Mouse (Mus musculus) forebrain, embryonic 13.5 days (tissue): ENCODE measurements around the gene Crb3. TPM values are rescaled to one million over a fixed set of nuclear protein-coding genes. Genes with fewer than 3 reads are reported as not detected.
"Not testable (repeated sequence)": the region's sequence is repeated elsewhere in the genome, so short reads cannot be mapped to it uniquely, and the experiment has no call there.

Source experiments
- ATAC-seq: fragments of 200-750 bp; cut with Nextera tagmentation; 2 replicates; pipeline ENCODE4 v1.8.0; 2017
- H3K27ac ChIP-seq: fragments of 300-500 bp; sonication (generic); 2 replicates; pipeline ENCODE4 v1.5.1; 2015; ENCODE audit warnings: inconsistent platforms, mild to moderate bottlenecking, moderate library complexity
- H3K27me3 ChIP-seq: fragments of 300-500 bp; sonication (generic); 2 replicates; pipeline ENCODE4 v1.6.1; 2015; ENCODE audit warnings: mild to moderate bottlenecking, inconsistent platforms
- H3K36me3 ChIP-seq: fragments of 300-500 bp; sonication (generic); 2 replicates; pipeline ENCODE4 v1.6.1; 2015; ENCODE audit warnings: mild to moderate bottlenecking, inconsistent platforms; ENCODE audit not compliant: poor library complexity, severe bottlenecking
- H3K4me1 ChIP-seq: fragments of 300-500 bp; sonication (generic); 2 replicates; pipeline ENCODE4 v1.6.1; 2015; ENCODE audit warnings: inconsistent platforms
- H3K4me2 ChIP-seq: fragments of 300-500 bp; sonication (generic); 2 replicates; pipeline ENCODE4 v1.6.1; 2015; ENCODE audit warnings: inconsistent platforms, mild to moderate bottlenecking, moderate library complexity
- H3K4me3 ChIP-seq: fragments of 300-500 bp; sonication (generic); 2 replicates; pipeline ENCODE4 v1.5.1; 2015; ENCODE audit warnings: mild to moderate bottlenecking, inconsistent platforms
- H3K9ac ChIP-seq: fragments of 300-500 bp; sonication (generic); 2 replicates; pipeline ENCODE4 v1.6.1; 2015; ENCODE audit warnings: mild to moderate bottlenecking, inconsistent platforms
- H3K9me3 ChIP-seq: fragments of 300-500 bp; sonication (generic); replicated peaks from 2 replicates; pipeline ENCODE4 v1.6.1; 2016; ENCODE audit warnings: inconsistent platforms
- WGBS: fragments of 180-500 bp; shearing (Covaris S2); methylation state at CpG from one replicate; pipeline ENCODE4 v1.1.7; 2015; 5-methylcytosine and 5-hydroxymethylcytosine counted together
- polyA plus RNA-seq: library from polyadenylated mRNA; unstranded; fragments of >200 nt; fragmentation: Nextera tagmentation; extraction: Ambion mirVana; gene quantifications from 2 replicates; pipeline ENCODE4 v1.2.1, GENCODE M21; 2015

Crb3 gene
- polyA plus RNA-seq, 1 experiment from 2014 or later, result 0.68 TPM

- 48% methylated on average over 8 of the region's 8 CpGs for WGBS
- no peak for ATAC-seq
These were observed 19.9 kb upstream of the Crb3 start for GRCm38 (mm10) chr17:57038978-57039377.

GRCm38 (mm10) chr17:57041554-57041953, 17.4 kb upstream of the Crb3 start, which contains the start of gene Slc25a41:
Gene Slc25a41 (minus strand): TSS chr17:57041654.
- Histone ChIP-seq H3K9ac (no peak within 1 kb of the TSS), H3K36me3 (peaks cover 16% of the 10 kb centered on the region), H3K4me2 (no peak within 1 kb of the TSS), H3K9me3 (no peaks in the 10 kb centered on the region), H3K4me3 (no peak within 1 kb of the TSS), H3K27ac (no peak within 1 kb of the TSS), H3K4me1 (no peaks in the 10 kb centered on the region), H3K27me3 (peaks cover 12% of the 10 kb centered on the region)
- whole genome bisulfite sequencing, result 77% methylated on average over 8 of the region's 8 CpGs
- ATAC-seq, result no peak

More at GRCm38 (mm10) chr17:57038978-57039377, 19.9 kb upstream of the Crb3 start:
- no peak overlapping the region for H3K27ac ChIP-seq
- peaks cover 18% of the 10 kb centered on the region for H3K27me3 ChIP-seq
- H3K4me2 ChIP-seq, result no peak overlapping the region
- no peaks in the 10 kb centered on the region for H3K36me3 ChIP-seq
- H3K9ac ChIP-seq, result no peak overlapping the region
- no peaks in the 10 kb centered on the region for H3K4me1 ChIP-seq
- H3K4me3 ChIP-seq, result no peak overlapping the region
- no peaks in the 10 kb centered on the region for H3K9me3 ChIP-seq

GRCm38 (mm10) chr17:57047406-57047805, 11.5 kb upstream of the Crb3 start:
- H3K4me3 ChIP-seq, result no peak overlapping the region
- H3K36me3 ChIP-seq, result peaks cover 58% of the 10 kb centered on the region
- no peak overlapping the region for H3K9ac ChIP-seq
- ATAC-seq, result 0 out of 2 replicates have a peak, but pooled peaks have one; percentile 26
- no peaks in the 10 kb centered on the region for H3K4me1 ChIP-seq
- no peak overlapping the region for H3K4me2 ChIP-seq
- no peaks in the 10 kb centered on the region for H3K27me3 ChIP-seq
- no peak overlapping the region for H3K27ac ChIP-seq
- WGBS, result 49% methylated on average over 5 of the region's 5 CpGs
- H3K9me3 ChIP-seq, result no peaks in the 10 kb centered on the region

- Histone ChIP-seq H3K27ac (no peak overlapping the region), H3K4me2 (no peak overlapping the region), H3K4me1 (no peaks in the 10 kb centered on the region), H3K36me3 (peaks cover 72% of the 10 kb centered on the region), H3K4me3 (no peak overlapping the region), H3K9me3 (no peaks in the 10 kb centered on the region), H3K27me3 (no peaks in the 10 kb centered on the region), H3K9ac (no peak overlapping the region)
- 88% methylated on average over 3 of the region's 3 CpGs for WGBS
- ATAC-seq, result no peak
These were observed 10.1 kb upstream of the Crb3 start for GRCm38 (mm10) chr17:57048816-57049215.

- WGBS, result 88% methylated on average over 4 of the region's 4 CpGs
- H3K4me1 ChIP-seq, H3K27me3 ChIP-seq, H3K27ac ChIP-seq, H3K4me2 ChIP-seq, H3K9me3 ChIP-seq, H3K9ac ChIP-seq, H3K4me3 ChIP-seq, ATAC-seq: not testable (repeated sequence)
- peaks cover 78% of the 10 kb centered on the region for H3K36me3 ChIP-seq
These were observed 7.2 kb upstream of the Crb3 start for GRCm38 (mm10) chr17:57051679-57052078.

- H3K9ac ChIP-seq, result no peak overlapping the region
- H3K4me3 ChIP-seq, result no peak overlapping the region
- peaks cover 55% of the 10 kb centered on the region for H3K36me3 ChIP-seq
- no peak for ATAC-seq
- no peak overlapping the region for H3K4me2 ChIP-seq
- peaks cover 4% of the 10 kb centered on the region for H3K27me3 ChIP-seq
- H3K4me1 ChIP-seq, result peaks cover 19% of the 10 kb centered on the region
- no peaks in the 10 kb centered on the region for H3K9me3 ChIP-seq
- no peak overlapping the region for H3K27ac ChIP-seq
- 87% methylated on average over 3 of the region's 3 CpGs for WGBS
These were observed 2.7 kb upstream of the Crb3 start for GRCm38 (mm10) chr17:57056246-57056645.

GRCm38 (mm10) chr17:57059486-57059977, 627 bp downstream of the Crb3 start, which contains the start of gene Slc25a23:
Gene Slc25a23 (minus strand): TSS chr17:57059863.
- peak; percentile 82 for ATAC-seq
- H3K4me2 ChIP-seq, result peak within 1 kb of the TSS; percentile 75
- H3K9me3 ChIP-seq, result no peaks in the 10 kb centered on the region
- WGBS, result under 1% methylated on average over 36 of the region's 45 CpGs
- H3K4me1 ChIP-seq, result peaks cover 28% of the 10 kb centered on the region
- H3K4me3 ChIP-seq, result peak within 1 kb of the TSS; percentile 89
- H3K27ac ChIP-seq, result peak within 1 kb of the TSS; percentile 82
- H3K9ac ChIP-seq, result peak within 1 kb of the TSS; percentile 81
- peaks cover 24% of the 10 kb centered on the region for H3K36me3 ChIP-seq
- peaks cover 34% of the 10 kb centered on the region for H3K27me3 ChIP-seq

GRCm38 (mm10) chr17:57060231-57060801, 1.4 kb downstream of the Crb3 start:
- H3K27me3 ChIP-seq, result peaks cover 39% of the 10 kb centered on the region
- peaks cover 28% of the 10 kb centered on the region for H3K4me1 ChIP-seq
- H3K27ac ChIP-seq, result peak overlapping the region; percentile 82
- no peaks in the 10 kb centered on the region for H3K9me3 ChIP-seq
- ATAC-seq, result peak; percentile 91
- peak overlapping the region; percentile 89 for H3K4me3 ChIP-seq
- H3K9ac ChIP-seq, result peak overlapping the region; percentile 81
- peaks cover 17% of the 10 kb centered on the region for H3K36me3 ChIP-seq
- under 1% methylated on average over 44 of the region's 44 CpGs for WGBS
- peak overlapping the region; percentile 75 for H3K4me2 ChIP-seq

GRCm38 (mm10) chr17:57061069-57061468, 2.2 kb downstream of the Crb3 start:
- H3K9me3 ChIP-seq, result no peaks in the 10 kb centered on the region
- H3K27ac ChIP-seq, result peak overlapping the region; percentile 82; the same call in 1 of the 2 replicates
- WGBS, result 43% methylated on average over 10 of the region's 10 CpGs
- no peak; the same call in 1 of the 2 replicates for ATAC-seq
- H3K36me3 ChIP-seq, result peaks cover 11% of the 10 kb centered on the region; the same call in 1 of the 2 replicates
- peak overlapping the region; percentile 75 for H3K4me2 ChIP-seq
- H3K27me3 ChIP-seq, result peaks cover 42% of the 10 kb centered on the region
- peak overlapping the region; percentile 89 for H3K4me3 ChIP-seq
- no peak overlapping the region for H3K9ac ChIP-seq
- peaks cover 28% of the 10 kb centered on the region for H3K4me1 ChIP-seq

GRCm38 (mm10) chr17:57062011-57062521, 3.2 kb downstream of the Crb3 start:
- ATAC-seq, result no peak
- WGBS, result 2% methylated on average over 39 of the region's 39 CpGs
- peaks cover 7% of the 10 kb centered on the region; the same call in 1 of the 2 replicates for H3K36me3 ChIP-seq
- peaks cover 42% of the 10 kb centered on the region for H3K27me3 ChIP-seq
- no peaks in the 10 kb centered on the region for H3K9me3 ChIP-seq
- no peak overlapping the region for H3K9ac ChIP-seq
- H3K4me3 ChIP-seq, result peak overlapping the region; percentile 32
- H3K4me2 ChIP-seq, result peak overlapping the region; percentile 50
- no peak overlapping the region for H3K27ac ChIP-seq
- H3K4me1 ChIP-seq, result peaks cover 28% of the 10 kb centered on the region

- Histone ChIP-seq H3K4me2 (peak overlapping the region; percentile 50), H3K27ac (no peak overlapping the region), H3K4me1 (peaks cover 28% of the 10 kb centered on the region), H3K4me3 (peak overlapping the region; percentile 32; the same call in 1 of the 2 replicates), H3K27me3 (peaks cover 42% of the 10 kb centered on the region), H3K36me3 (peaks cover 2% of the 10 kb centered on the region; the same call in 1 of the 2 replicates), H3K9ac (no peak overlapping the region), H3K9me3 (no peaks in the 10 kb centered on the region)
- under 1% methylated on average over 22 of the region's 22 CpGs for WGBS
- no peak for ATAC-seq
These were observed 3.6 kb downstream of the Crb3 start for GRCm38 (mm10) chr17:57062548-57062947.

- WGBS, result 8% methylated on average over 8 of the region's 8 CpGs
- Histone ChIP-seq H3K4me2 (no peak overlapping the region), H3K4me3 (no peak overlapping the region), H3K4me1 (peaks cover 27% of the 10 kb centered on the region), H3K36me3 (no peaks in the 10 kb centered on the region), H3K27me3 (peaks cover 42% of the 10 kb centered on the region), H3K9me3 (no peaks in the 10 kb centered on the region), H3K9ac (no peak overlapping the region), H3K27ac (no peak overlapping the region)
- no peak for ATAC-seq
These were observed 4.1 kb downstream of the Crb3 start for GRCm38 (mm10) chr17:57063031-57063430.
